Mouse (Mus musculus): Measurements from ENCODE around the gene Pole4.

DNA sequence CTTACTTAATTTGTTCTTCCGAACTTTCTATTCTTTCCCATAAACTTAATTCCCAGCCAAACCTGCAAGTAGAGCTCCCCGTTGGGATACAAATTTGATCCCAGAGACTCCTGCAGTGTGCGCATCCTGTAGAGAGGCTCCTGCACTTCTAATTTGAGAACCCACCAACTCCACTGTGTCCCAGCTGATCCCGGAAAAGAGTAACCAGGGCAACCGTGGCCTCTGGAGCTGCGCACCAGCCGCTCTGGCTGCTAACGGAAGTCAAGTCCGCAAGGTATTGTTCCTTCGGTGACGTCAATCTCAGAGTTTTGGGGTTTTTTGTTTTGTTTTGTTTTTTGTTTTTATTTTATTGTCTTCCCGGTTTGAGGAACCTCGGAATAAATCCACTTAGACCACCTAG, 10.5 kb downstream of the Pole4 start:
- no peak for TF ChIP-seq CTCF (IDR thresholded peaks at IDR 0.05; ENCODE audit: extremely low read depth, insufficient read depth, insufficient read length, insufficient replicate concordance)
- no peak for TF ChIP-seq POLR2A (IDR thresholded peaks at IDR 0.05; ENCODE audit: low read depth, low read length)
